Mouse (Mus musculus) T-cell, adult 2 months (primary cell): Measurements from ENCODE around the gene Gigyf1.

Experiments used
- DNase-seq: peaks from one replicate; pipeline ENCODE4 v3.0.0; 2022; ENCODE audit warnings: low spot score

Gene Gigyf1

DNA sequence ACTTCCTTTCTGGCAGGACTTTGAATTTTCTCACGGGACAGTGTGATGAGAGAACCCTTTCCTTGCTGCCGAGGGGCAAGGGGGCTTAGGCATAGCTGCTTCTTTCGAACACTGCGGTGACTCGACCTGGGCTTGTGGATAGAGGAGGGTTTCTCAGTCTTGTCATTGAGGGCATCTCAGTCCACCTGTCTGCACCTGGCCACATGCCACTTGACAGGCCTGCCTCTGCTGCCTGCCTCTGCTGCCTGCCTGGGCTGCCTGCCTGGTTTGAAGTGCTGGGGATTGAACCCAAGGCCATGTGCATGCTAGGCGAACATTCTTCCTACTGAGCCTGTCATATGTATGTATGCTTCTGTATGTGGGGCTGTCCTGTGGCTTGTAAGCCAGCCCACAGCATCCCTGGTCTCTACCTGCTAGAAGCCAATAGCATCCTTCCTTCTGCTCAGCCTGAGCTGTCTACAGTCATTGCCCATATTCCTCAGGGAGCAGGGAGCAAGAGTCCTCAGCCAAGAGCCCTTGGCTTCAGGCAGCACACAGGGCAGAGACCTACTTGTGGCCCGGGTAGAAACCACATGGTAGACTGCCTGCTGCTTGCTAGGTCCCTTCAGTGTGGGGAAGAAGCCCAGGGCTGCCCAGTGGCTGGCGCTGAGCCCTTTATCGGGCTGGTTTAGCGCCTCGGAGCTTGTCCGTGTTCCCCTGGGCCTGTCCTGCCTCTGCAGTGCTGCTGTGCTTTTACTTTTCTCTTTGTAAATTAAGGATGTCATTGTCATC is 4.2 kb upstream of the Gigyf1 start:
- no peak for DNase-seq

DNA sequence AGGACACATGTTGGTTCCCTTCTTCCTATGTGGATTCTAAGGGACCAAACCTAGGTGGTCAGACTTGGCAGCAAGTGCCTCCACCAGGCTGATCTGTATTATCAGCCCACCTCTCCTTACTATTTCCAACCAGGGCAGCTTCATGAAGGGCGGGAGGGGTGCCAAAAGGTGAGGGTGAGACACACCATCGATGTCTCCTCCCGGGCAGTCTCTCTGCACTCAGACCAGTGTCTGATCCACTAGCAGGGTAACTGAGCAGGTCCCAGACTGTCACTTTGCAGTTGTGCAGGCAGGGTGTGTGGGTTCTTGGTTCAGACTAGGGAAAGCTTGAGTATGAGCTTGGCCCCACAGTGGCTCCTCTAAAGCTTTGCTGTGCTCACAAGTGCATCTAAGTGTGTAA is 3.5 kb upstream of the Gigyf1 start:
- no peak for DNase-seq

DNA sequence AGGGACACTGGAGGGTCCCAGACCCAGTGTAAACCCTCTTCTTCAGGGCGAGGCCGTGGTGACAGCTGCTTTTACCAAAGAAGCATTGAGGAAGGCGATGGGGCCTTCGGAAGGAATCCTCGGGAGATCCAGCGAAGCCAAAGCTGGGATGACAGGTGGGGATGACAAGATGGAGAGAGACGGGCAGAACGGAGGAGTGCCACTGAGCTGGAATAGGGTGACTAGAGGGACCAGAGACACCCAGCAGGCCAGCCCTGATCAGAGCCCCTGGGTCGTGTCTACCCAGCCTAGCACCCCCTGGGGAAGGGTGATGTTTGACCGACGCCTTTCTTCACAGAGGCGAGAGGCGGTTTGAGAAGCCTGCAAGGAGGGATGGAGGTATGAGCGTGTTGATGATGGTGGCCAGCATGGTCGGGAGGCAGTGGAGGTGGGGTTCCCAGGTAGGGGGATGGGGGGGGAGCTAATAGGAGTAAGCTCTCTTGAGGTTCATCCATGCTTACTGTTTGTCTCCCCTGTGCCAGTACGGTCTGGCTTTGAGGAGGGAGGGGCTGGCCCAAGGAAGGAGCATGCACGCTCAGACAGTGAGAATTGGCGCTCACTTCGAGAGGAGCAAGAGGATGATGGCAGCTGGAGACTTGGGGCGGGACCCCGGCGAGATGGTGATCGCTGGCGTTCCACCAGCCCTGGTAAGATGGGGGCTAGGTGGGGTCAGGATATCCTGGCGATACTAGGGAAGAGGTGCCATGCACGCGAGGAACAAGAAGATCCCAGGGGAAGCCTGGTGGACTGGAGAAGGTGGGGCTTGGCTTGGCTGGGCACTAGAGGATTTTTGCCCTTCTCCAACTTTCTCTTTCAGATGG is 1.6 kb downstream of the Gigyf1 start:
- DNase-seq, result no peak

DNA sequence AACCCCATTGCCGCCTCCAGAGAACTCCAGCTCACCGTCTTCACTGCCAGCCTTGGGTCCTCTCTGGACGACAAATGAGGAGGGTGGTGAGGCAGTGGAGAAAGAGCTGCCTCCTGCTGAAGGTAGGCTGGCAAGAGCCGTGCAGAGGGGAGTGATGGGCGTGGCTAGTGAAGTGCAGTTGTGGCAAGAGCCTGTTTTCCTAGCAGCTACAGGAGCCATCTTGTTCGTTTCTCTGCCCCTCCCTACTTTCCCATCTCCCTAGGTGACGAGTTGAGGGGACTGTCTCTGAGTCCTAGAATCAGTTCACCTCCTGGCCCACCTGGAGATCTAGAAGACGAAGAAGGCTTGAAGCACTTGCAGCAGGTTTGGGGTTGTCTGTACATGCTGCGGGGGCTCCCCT is 3.5 kb downstream of the Gigyf1 start:
- no peak for DNase-seq

DNA sequence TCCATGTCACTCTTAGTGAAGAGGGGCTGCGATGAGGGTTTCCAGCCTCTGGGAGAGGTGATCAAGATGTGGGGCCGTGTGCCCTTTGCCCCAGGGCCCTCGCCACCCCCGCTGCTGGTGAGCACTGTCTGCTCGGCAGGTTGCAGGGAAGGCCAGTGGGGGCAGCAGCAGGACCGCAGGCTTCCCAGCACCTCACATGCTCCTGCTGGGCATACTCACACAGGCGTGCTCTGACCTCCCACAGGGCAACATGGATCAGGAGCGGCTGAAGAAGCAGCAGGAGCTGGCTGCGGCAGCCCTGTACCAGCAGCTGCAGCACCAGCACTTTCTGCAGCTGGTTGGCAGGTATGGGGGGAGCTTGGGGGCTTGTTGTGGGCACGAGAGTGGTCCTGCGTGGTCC is 4.4 kb downstream of the Gigyf1 start:
- DNase-seq, result no peak

DNA sequence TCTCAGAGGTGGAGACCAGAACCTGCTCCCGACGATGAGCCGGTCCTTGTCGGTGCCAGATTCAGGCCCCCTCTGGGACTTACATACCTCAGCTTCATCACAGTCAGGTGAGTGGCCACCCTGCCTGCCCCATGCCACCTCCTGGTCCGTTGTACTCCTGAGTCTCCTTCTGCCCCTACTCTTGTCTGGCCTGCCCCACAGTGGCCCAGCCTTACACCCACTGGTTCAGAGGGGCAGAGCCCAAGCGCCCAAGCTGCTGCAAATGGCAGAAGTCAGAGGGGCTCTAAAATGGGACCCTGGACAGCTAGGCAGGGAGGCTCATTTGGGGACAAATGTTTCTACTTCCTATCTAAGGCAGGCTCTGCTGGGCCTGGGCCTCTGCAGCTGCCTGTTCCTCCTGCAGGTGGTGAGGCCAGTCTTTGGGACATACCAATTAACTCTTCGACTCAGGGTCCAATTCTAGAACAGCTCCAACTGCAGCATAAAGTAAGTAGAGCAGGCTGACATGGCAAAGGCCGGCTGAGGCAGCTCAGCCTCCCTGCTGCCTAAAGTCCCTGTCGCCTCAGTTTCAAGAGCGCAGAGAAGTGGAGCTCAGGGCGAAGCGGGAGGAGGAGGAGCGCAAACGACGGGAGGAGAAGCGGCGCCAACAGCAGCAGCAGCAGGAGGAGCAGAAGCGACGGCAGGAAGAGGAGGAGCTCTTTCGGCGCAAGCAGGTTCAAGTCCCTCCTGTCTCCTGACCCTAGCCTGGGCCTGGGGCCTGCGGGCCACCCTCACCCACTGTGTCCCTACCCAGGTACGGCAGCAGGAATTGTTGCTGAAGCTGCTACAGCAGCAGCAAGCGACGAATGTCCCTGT is 5.3 kb downstream of the Gigyf1 start:
- no peak for DNase-seq

DNA sequence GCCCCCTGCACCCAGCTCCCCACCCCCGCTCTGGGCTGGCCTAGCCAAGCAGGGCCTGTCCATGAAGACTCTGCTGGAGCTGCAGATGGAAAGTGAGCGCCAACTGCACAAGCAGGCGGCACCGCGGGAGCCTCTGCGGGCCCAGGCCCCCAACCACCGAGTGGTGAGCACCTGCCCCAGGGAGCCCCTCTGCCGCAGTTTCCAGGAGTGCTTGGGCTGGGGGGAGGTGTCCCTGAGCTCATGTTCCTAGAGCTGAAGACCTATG is 5.8 kb downstream of the Gigyf1 start:
- DNase-seq, result no peak

DNA sequence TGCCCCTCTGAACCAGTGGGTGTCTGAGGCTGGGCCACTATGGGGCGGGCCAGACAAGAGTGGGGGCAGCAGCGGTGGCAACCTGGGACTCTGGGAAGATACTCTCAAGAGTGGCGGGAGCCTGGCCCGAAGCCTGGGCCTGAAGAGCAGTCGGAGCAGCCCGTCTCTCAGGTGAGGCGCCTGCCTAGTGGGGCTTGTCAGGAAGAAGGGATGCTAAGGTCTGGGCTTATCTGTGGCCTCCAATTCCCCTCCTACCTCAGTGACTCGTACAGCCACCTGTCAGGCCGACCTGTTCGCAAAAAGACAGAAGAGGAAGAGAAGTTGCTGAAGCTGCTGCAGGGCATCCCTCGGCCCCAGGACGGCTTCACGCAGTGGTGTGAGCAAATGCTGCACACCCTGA is 6.3 kb downstream of the Gigyf1 start:
- DNase-seq, result no peak

DNA sequence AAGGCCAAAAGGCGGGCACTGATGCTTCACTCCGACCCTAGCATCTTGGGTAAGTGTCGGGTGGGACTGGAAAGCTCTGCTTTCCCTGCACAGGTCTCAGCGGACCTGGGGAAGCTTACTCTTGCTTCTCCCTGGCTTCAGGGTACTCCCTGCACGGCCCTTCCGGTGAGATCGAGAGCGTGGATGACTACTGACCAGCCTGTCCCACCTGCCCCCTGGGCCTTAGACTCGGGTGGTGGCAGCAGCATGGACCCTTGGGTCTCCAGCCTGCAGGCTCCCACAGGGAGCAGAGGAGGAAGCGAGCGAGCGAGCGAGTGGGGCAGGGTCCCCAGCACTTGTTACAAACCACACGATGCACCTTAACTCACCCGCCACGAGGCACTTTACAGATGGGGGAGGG is 7.2 kb downstream of the Gigyf1 start:
- DNase-seq, result no peak

DNA sequence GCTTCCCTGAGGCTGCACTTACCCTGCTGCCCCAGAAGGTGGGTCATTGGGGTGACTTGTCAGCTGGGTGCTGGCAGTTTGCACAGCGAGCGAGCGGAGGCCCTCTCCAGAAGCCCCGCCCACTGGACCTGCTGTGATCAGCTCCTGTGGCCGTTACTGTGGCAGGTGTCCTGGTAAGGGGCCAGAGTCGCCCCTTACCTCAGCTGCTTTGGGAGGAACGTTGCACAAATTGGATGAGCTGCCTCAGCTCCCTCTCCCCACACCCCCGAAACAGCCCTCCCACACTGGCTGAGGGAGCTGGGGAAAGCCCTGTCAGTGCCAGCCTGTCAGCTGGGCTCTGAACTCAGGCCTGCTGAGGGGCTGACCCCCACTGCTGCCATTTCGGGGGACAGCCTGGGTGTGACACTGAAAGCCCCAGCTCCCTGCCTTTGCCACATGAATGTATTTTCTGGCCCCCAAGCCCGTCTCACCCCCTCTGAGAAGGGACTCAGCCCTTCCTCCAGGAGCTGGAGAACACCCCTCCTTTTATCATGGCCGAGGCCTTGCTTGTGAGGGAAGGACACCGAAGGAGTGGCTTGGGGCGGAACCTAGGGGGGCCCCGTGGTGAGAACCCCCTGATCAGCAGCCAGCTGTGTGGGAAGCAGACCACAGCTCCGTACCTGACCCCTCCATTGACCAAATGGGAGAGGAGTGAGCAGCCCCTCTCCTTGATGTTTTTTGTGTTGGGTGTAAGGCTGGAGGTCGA is 8.0 kb downstream of the Gigyf1 start:
- no peak for DNase-seq

DNA sequence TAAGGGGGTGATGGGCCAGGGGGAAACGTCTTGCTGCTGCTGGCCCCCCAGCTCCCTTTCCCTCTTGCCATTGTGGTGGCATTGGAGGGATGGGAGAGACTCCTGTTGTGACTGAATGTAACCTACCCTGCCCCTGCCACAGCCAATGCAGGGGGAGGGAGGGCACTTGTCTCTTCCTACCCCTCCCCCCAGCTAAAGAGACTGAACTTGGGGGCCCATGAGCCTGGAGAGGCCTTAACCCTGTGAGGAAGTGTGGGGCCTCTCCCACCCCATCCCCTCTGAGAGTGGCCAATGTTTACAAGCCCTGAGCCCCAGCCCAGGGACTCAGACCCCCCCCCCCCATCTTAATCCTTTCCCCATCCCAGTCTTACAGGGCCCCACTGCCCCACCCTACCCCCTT is 9.1 kb downstream of the Gigyf1 start:
- no peak for DNase-seq

DNA sequence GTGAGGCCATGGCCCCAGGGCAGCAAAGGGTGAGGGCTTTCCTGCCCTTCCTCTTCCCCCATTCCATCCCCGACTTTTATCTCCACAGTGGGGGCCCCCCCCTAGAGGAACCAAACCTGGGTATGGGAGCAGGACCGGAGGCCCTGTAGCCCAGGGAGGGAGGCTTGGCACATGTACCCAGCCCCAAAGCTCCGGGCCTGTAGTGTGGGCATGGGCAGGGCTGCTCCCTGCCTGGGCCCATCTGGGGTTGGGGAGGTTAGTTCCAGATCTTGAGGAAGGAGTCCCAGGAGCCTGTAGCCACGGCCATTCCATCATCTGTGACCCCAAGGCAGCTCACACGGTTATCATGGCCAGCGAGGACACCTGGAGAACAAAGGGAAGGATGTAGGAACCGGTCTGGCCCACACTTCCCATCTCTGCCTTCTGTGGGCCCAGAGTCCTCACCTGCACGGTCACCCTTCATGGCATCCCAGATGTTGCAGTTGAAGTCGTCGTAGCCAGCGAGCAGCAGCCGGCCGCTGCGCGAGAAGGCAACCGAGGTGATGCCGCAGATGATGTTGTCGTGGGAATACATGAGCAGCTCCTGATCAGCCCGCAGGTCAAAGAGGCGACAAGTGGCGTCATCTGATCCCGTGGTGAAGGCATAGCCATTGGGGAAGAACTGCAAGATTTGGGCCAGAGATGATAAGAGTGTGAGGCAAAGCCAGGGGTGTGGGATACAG is 10.1 kb downstream of the Gigyf1 start:
- no peak for DNase-seq

DNA sequence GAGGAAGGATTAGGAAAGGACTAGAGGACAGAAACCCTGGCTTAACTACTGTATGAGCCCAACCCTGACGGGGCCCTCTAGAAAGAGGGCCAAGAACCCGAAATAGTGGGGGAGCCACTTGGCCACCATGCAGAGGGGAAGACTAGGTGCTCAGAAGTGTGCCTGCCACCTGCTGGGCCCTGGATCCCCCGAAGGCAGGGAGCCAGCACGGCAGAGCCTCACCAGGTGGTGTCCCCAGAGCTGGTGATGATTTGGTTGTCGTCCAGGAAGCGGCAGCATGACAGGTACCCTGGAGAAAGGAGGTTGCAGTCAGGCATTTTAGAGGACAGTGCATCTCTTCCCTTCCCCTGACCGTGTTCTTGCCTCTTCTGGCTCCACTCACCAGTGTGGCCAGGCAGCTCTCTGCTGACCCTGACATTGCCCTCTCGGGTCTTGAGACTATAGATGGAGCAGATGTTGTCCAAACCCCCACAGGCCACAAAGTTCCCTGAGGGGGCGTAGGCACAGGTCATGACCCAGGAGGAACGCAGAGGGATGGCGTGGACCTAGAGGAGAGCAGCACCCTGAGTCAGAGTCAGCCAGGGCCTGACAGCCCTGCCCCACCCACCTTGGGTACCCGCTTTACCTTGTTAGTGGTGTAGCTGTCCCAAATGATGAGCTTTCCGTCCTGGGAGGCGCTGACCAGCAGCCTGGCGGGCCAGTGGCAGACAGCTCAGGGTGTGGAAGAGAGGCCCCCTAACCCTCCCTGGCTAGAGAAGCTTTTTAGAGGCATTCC is 11.1 kb downstream of the Gigyf1 start:
- no peak for DNase-seq

DNA sequence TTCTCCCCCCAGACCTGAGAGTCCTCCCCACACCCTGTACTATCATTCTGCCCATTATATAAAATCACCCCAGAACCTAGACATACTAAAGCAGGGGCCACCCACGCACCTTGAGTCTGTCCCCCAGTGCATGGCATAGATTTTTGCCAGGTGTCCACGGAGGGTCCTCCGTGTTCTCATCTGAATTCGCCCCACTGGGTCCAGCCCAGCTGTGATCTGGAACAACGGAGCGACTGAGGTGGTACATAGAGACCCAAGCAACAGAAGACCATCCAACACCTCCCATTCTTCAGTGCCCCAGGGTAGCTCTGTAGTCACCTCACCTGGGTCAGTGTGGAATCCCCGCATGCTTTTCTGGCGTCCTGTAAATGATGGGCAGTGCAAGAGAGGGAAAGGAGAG is 11.7 kb downstream of the Gigyf1 start:
- no peak for DNase-seq

DNA sequence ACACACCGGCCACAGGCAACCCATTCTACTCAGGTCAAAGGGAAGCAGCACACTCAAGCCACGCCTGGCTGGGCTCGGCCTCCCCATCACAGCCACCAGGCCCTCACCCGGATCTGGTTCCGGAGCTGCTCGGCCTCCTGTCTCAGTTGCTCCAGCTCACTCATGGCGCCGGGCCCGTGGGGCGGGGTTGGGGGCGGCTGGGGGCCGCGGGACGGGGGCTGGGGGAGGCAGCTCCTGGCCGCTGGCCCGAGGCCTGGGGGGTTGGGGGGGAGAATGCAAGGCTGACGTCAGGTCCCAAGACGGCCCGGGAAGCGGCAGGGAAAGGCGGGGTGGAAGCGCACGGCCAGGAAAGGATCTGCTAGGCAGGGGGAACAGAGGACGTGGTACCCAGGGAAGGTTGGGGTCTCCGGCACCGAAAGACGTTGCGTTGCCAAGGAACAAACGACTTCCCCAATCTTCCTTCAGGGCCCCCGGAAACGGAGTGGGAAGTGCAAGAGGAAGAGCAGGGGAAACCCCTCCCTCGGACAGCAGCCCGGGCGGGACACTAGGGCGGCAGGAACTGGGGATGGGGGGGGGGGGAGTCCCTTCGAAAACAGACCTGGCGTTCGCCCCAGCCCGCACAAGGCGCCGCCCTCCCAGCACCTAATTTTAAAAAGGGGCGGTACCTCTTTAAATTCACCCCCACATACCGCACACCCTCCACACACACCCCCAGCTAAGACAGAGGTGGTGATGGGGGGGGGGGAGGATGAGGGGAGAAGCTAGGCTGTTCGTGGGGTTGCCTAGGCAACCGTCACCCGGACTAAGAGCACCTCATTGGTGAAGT is 12.5 kb downstream of the Gigyf1 start:
- DNase-seq, result peak; percentile 72

DNA sequence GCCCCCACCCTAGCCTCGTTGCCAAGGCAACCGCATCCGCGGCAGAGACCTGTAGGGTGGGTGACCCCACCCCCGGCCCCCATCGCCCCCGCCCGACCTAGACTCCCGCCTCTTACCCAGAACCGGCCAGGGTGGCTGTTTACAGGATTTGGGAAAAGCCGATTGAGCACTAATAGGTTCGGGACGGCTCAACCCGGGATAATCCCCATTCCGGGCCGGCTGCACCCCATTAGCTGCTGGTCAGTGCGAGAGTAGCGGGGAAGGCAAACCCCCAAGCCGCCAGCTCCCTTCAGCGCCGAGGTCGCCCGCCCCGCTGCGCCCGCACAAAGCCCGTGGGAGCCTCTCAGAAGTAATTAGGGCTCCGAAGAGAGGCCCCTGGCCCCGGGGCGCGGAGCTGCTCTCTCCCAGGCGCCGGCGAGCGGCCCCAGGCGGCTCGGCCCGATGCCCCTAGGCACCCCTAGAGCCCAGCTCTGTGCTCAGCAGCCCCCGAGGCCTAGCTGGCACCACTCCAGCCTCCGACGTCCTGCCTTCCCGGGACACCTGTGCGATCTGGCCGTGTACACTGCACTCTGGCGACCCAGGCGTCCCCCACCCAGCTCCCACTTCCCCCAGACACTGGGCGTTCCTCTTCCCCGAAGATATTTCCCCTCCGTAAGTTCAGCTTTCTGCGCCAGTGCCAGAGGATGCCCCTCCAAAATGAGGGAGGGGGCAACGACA is 13.2 kb downstream of the Gigyf1 start:
- DNase-seq, result peak; percentile 41

DNA sequence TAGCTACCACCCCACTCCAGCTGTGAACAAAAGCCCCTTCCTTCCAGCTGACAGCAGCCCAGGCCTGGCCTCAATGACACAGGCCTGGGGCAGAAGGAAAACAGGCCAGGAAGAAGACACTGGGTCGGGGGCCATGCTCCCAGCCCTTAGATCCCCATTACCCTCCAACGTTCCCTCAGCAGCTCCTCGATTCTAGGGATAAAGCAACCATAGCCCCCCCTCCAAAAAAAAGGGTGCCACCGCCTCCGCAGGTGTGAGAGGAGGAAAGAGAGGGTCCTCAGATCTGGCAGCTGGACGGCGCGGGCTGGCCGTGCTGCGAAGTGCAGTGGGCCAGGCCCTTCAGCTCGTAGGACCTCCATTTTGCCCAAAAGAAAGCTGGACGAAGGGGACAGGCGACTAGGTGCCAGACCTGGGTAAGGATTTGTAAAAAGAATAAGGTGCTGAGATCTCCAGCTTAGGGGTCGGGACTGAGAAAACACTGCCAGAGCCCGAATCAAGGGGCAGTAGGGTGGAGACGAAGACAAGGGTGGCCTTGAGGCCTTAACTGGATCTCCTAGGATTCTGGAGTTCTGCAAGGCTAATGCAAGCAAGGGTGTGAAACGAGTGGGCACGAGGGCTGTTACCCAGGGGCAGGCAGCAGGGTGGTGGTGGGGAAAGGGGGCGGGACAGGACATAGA is 13.9 kb downstream of the Gigyf1 start:
- no peak for DNase-seq

DNA sequence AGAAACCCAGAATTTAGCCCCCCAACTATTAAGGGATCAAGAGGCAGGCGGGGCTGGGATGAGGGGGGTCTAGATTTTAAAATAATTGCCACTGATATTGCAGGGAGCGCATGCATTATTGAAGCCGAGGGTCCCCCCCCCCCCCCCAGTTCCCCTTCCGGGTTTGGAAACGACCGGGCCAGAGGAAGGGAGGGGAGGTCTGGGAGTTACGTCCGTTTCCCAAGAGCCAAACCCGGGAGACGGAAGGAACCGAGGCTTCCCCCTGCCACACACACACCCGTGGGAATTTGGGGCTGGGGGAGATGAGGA is 14.4 kb downstream of the Gigyf1 start:
- no peak for DNase-seq
